Mouse (Mus musculus) heart, embryonic 12.5 days (tissue): Measurements from ENCODE around the gene Ddx59. TPM values are rescaled to one million over a fixed set of nuclear protein-coding genes. Genes with fewer than 3 reads are reported as not detected.
A peak's percentile ranks its signal among the peaks of the same experiment; 100 is the strongest.

Experiments used
- ATAC-seq: fragments of 200-750 bp; cut with Nextera tagmentation; 2 replicates; pipeline ENCODE4 v1.8.0; 2017; ENCODE audit warnings: moderate TSS enrichment, moderate library complexity; ENCODE audit not compliant: insufficient number of reproducible peaks, low FRiP score
- H3K27ac ChIP-seq: fragments of 300-500 bp; sonication (generic); 2 replicates; pipeline ENCODE4 v1.5.1; 2016; ENCODE audit warnings: mild to moderate bottlenecking, moderate library complexity; ENCODE audit not compliant: poor library complexity, severe bottlenecking
- H3K27me3 ChIP-seq: fragments of 300-500 bp; sonication (generic); replicated peaks from 2 replicates; pipeline ENCODE4 v1.6.1; 2016; ENCODE audit warnings: mild to moderate bottlenecking, moderate library complexity
- H3K36me3 ChIP-seq: fragments of 300-500 bp; sonication (generic); 2 replicates; pipeline ENCODE4 v1.6.1; 2016; ENCODE audit warnings: mild to moderate bottlenecking, moderate library complexity
- H3K4me1 ChIP-seq: fragments of 300-500 bp; sonication (generic); replicated peaks from 2 replicates; pipeline ENCODE4 v1.6.1; 2016; ENCODE audit warnings: mild to moderate bottlenecking
- H3K4me2 ChIP-seq: fragments of 300-500 bp; sonication (generic); 2 replicates; pipeline ENCODE4 v1.6.1; 2016; ENCODE audit warnings: mild to moderate bottlenecking, moderate library complexity
- H3K4me3 ChIP-seq: fragments of 300-500 bp; sonication (generic); 2 replicates; pipeline ENCODE4 v1.5.1; 2016; ENCODE audit warnings: mild to moderate bottlenecking
- H3K9ac ChIP-seq: fragments of 300-500 bp; sonication (generic); 2 replicates; pipeline ENCODE4 v1.6.1; 2016; ENCODE audit warnings: mild to moderate bottlenecking, moderate library complexity
- H3K9me3 ChIP-seq: fragments of 300-500 bp; sonication (generic); replicated peaks from 2 replicates; pipeline ENCODE4 v1.6.1; 2016; ENCODE audit warnings: mild to moderate bottlenecking, moderate library complexity
- WGBS: fragments of 180-500 bp; shearing (Covaris S2); methylation state at CpG from one replicate; pipeline ENCODE4 v1.1.7; 2016; 5-methylcytosine and 5-hydroxymethylcytosine counted together
- polyA plus RNA-seq: library from polyadenylated mRNA; unstranded; fragments of >200 nt; fragmentation: Nextera tagmentation; extraction: Ambion mirVana; gene quantifications from 2 replicates; pipeline ENCODE4 v1.2.1, GENCODE M21; 2016

The Ddx59 gene
- polyA plus RNA-seq, 1 experiment from 2014 or later: 12.5 TPM

DNA sequence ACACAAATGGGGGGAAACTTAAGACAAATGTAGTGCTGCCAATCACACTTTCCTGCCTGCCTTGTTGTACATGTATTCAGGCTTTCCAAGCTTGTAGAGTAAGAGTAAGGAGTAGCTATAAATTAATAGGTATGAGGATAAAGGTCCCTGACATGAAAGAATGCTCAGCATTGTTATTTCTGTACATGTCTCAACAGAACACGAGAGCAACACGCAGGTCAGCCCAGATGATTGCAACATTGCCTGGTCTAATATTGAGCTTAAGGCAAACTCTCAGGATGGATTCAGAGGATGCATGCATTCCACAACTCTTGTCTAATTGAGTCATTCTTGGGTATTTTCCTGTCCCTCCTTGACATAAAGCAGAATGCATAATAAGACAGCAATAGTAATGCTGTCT, 5.4 kb upstream of the Ddx59 start:
- Histone ChIP-seq H3K9me3 (0 out of 2 replicates have a peak, but pooled peaks cover 7% of the 10 kb centered on the region), H3K4me3 (no peak overlapping the region), H3K27ac (no peak overlapping the region), H3K4me1 (no peaks in the 10 kb centered on the region), H3K27me3 (no peaks in the 10 kb centered on the region; the same call in 1 of the 2 replicates), H3K4me2 (no peak overlapping the region), H3K36me3 (no peaks in the 10 kb centered on the region), H3K9ac (no peak overlapping the region)
- ATAC-seq: no peak
- WGBS: 82% methylated on average over 2 of the region's 2 CpGs

DNA sequence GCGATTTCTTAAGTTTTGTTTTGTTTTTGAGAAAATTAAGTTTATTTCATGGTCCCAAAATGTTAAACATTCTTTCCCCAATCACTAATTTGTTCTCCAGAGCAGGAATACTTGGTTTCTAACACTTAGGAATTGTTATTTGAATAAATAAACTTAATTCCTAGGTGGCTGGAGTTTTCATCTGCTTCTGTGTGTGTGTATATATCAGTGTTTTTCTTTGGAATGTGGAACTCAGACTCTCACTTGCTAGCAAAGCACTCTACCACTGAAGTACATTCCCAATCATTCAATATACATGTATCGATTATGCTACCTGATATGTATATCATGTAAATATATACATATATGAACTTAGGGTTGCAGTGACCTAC, 670 bp downstream of the Ddx59 start:
- Histone ChIP-seq H3K27ac (no peak overlapping the region), H3K4me3 (peak overlapping the region; percentile 61), H3K27me3 (no peaks in the 10 kb centered on the region), H3K36me3 (peaks cover 22% of the 10 kb centered on the region; the same call in 1 of the 2 replicates), H3K4me2 (peak overlapping the region; percentile 66), H3K9ac (no peak overlapping the region), H3K9me3 (no peaks in the 10 kb centered on the region), H3K4me1 (peaks cover 8% of the 10 kb centered on the region; the same call in 1 of the 2 replicates)
- ATAC-seq: no peak
- WGBS: 47% methylated on average over 2 of the region's 2 CpGs

DNA sequence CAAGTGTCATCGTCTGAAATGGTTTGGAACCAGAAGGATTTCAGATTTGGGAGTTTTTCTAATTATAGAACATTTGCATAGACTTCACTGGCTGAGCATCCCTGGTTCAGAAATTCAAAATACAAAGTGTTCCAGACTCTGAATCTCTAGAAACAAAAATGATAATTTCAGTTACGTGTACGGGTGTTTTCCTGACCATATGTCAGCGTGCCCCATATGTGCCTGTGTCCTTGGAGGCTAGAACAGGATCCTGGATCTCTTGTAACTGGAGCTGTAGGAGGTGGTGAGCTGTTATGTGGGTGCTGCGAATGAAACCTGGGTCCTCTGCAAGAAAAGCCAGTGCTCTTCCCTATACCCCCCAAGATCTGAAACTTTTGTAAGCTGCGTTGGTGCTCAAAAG, 3.3 kb downstream of the Ddx59 start:
- Histone ChIP-seq H3K27me3 (no peaks in the 10 kb centered on the region), H3K9me3 (no peaks in the 10 kb centered on the region; the same call in 1 of the 2 replicates), H3K4me2 (no peak overlapping the region), H3K4me3 (no peak overlapping the region), H3K4me1 (peaks cover 8% of the 10 kb centered on the region; the same call in 1 of the 2 replicates), H3K9ac (no peak overlapping the region), H3K36me3 (peaks cover 32% of the 10 kb centered on the region), H3K27ac (no peak overlapping the region)
- WGBS: 88% methylated on average over 6 of the region's 6 CpGs
- ATAC-seq: no peak

DNA sequence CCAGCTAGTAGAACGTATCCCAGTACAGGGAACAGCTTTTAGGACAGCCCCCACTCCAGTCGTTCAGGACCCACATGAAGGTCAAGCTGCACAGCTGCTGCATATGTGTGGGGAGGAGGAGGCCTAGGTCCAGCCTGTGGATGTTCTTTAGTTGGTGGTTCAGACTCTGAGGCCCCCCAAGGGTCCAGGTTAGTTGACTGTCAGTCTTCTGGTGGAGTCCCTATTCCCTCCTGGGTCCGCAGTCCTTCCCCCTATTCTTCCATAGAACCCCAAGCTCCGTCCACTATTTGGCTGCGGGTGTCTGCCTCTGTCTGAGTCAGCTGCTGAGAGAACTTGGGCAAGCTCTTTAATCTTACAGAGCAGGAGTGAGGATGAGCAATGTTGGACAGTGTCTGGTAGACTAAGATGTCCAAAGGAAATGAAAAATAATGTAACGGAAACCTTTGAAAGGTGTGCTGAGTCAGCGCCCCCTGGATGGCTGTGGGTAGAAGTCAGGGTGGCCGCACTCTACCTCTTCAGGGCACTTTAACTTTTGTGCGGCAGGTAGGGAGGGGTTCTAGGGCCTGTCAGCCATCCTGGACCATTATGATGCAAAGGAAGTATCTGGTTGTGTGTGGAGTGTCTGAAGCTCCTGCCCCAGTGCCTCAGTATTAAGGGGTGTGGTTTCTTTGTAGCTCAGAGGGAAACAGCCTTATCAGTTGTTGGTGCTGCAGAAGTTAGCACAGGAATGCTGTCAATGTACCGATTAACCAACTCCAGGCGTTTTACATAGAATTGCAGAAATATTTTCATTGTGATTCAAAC, 12.3 kb downstream of the Ddx59 start:
- peaks cover 9% of the 10 kb centered on the region for H3K4me1 ChIP-seq
- 62% methylated on average over 11 of the region's 11 CpGs for WGBS
- H3K27me3 ChIP-seq: no peaks in the 10 kb centered on the region
- peak; percentile 80 for ATAC-seq
- H3K9me3 ChIP-seq: no peaks in the 10 kb centered on the region
- H3K4me3 ChIP-seq: no peak overlapping the region
- no peak overlapping the region for H3K9ac ChIP-seq
- H3K36me3 ChIP-seq: peaks cover 10% of the 10 kb centered on the region; the same call in 1 of the 2 replicates
- no peak overlapping the region for H3K4me2 ChIP-seq
- H3K27ac ChIP-seq: no peak overlapping the region

DNA sequence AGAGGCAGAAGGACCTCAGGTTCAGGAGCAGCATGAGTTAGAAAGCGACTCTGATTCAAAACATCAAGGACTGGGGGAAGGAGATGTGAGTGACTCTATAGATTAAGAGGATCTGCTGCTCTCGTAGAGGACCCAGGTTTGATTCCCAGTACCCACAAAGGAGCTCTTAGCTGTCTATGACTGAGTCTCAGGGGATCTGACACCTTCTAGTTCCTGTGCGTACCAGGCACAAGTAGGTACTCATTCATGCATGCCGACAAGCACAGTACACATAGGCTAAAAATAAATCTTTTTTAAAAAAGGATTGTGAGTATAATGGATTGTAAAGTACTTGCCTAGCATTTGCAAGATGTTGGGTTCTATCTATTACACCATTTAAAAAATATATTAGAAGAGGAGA, 13.9 kb downstream of the Ddx59 start:
- no peak overlapping the region for H3K27ac ChIP-seq
- no peaks in the 10 kb centered on the region for H3K9me3 ChIP-seq
- H3K4me3 ChIP-seq: no peak overlapping the region
- H3K27me3 ChIP-seq: no peaks in the 10 kb centered on the region
- ATAC-seq: no peak
- H3K9ac ChIP-seq: no peak overlapping the region
- 74% methylated on average over 4 of the region's 4 CpGs for WGBS
- H3K36me3 ChIP-seq: peaks cover 12% of the 10 kb centered on the region
- peaks cover 9% of the 10 kb centered on the region for H3K4me1 ChIP-seq
- H3K4me2 ChIP-seq: no peak overlapping the region

DNA sequence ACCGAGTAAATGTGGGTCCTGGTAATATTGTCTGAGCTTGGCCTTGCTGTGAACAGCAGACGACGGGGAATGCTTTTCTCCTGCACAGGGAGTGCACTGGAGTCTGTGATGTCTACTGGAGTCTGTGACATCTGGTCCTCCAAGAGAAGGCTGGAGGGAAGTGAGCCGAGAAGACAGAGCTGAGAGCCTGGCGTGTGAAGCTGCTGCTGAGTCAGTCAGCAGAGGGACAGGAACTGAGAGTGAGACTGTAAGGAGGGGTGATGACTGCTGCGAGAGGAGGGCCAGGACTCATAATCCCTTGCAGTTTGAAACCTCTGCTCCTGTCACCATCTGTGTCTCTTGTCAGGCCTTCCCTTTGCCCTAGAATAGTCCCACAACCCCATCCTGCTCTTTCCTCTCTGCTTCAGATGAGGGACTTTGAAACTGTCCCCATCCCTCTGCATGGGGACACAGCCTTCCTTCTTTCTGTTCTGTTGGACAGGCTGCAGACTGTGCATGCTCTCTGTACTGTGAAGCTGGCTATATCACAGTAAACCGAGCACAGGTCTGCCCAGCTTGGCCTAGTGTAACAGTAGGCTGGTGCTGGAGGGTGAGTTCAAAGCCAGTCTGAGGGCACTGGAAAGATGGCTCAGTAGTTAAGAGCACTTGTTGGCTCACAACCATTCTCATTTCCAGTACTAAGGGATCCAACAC, 15.2 kb downstream of the Ddx59 start:
- peaks cover 9% of the 10 kb centered on the region for H3K4me1 ChIP-seq
- no peaks in the 10 kb centered on the region for H3K27me3 ChIP-seq
- no peak overlapping the region for H3K4me3 ChIP-seq
- H3K36me3 ChIP-seq: peaks cover 14% of the 10 kb centered on the region
- 58% methylated on average over 7 of the region's 7 CpGs for WGBS
- no peak overlapping the region for H3K9ac ChIP-seq
- H3K27ac ChIP-seq: no peak overlapping the region
- no peak for ATAC-seq
- no peaks in the 10 kb centered on the region for H3K9me3 ChIP-seq
- no peak overlapping the region for H3K4me2 ChIP-seq

DNA sequence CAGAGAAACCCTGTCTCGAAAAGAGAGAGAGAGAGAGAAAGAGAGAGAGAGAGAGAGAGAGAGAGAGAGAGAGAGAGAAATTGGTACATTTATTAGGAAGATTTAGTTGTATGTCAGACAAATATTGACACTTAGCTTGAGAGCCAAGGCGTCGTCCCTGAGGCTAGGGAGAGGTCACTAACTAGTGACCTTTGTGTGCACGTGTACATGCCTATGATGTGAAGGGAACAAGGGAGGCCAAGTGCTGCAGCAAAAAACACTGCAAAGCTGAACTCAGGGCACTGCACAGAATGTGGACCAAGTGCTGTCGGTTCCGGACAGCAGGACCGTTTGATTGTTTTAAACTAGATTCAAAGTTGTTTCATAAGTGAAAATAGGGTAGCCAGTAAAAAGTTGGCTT, 25.7 kb downstream of the Ddx59 start:
- WGBS: 84% methylated on average over 7 of the region's 7 CpGs
- H3K4me1 ChIP-seq: 0 out of 2 replicates have a peak, but pooled peaks cover 5% of the 10 kb centered on the region
- H3K27me3 ChIP-seq: no peaks in the 10 kb centered on the region
- H3K36me3 ChIP-seq: peaks cover 19% of the 10 kb centered on the region
- no peak overlapping the region for H3K4me3 ChIP-seq
- H3K9me3 ChIP-seq: no peaks in the 10 kb centered on the region
- ATAC-seq: no peak
- no peak overlapping the region for H3K4me2 ChIP-seq
- no peak overlapping the region for H3K9ac ChIP-seq
- H3K27ac ChIP-seq: no peak overlapping the region

DNA sequence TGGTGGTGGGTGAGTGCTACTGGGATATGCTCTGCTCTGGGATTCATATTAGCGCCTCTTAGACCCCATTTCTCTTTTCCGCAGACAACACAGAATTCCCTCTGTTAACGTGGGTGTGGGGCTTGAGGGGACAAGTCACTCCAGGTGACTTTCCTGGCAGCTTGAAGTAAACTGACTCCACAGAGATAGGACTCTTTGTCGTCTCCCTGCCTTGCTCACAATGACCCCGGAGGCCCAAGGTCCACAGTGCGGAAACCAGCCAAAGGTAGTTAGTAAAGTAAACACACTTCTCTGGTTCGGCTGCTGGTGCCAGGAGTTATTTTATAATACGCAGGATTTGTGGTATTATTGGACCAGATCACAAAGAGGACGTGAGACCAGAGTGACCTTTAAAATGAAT, 27.7 kb downstream of the Ddx59 start:
- H3K9ac ChIP-seq: no peak overlapping the region
- no peaks in the 10 kb centered on the region for H3K9me3 ChIP-seq
- H3K4me3 ChIP-seq: no peak overlapping the region
- 66% methylated on average over 9 of the region's 9 CpGs for whole genome bisulfite sequencing
- no peaks in the 10 kb centered on the region for H3K27me3 ChIP-seq
- no peak overlapping the region for H3K4me2 ChIP-seq
- H3K4me1 ChIP-seq: 0 out of 2 replicates have a peak, but pooled peaks cover 5% of the 10 kb centered on the region
- peaks cover 10% of the 10 kb centered on the region for H3K36me3 ChIP-seq
- ATAC-seq: no peak
- H3K27ac ChIP-seq: no peak overlapping the region

DNA sequence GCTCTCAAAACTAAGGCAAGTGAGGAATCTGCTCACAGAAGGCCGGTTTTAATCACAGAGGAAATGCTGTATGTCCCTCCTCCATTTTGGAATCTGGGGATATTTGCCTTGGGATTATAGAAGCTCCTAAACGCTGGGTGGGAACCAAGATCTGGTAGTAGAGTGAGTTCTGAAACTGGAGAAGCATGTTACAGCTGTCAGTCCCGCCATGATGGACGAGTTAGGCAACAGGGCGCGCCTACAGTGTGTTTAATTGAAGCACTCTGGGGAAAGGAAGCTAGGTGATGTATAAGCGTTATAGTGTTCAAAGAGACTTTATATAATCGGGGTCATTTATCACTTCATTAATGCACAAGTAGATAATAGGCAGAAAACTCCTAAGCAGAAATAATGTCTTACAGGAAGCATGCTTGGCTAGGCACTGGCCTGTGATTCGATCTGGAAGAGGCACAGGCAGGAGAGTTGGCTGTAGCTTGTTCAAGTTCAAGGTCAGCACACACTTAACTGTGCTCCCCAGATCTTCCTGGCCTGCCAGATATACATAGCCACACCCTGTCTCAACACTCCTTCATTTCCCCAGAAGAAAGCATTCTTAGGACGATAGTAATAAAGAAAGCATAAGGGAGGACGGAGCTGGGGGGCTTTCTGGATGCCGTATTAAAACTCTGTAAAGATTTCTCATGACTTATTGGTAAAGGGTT, 29.6 kb downstream of the Ddx59 start:
- Histone ChIP-seq H3K4me1 (0 out of 2 replicates have a peak, but pooled peaks cover 5% of the 10 kb centered on the region), H3K9ac (no peak overlapping the region), H3K4me2 (no peak overlapping the region), H3K36me3 (peaks cover 8% of the 10 kb centered on the region), H3K9me3 (no peaks in the 10 kb centered on the region), H3K27me3 (no peaks in the 10 kb centered on the region), H3K27ac (no peak overlapping the region), H3K4me3 (no peak overlapping the region)
- ATAC-seq: no peak
- WGBS: 81% methylated on average over 12 of the region's 12 CpGs

DNA sequence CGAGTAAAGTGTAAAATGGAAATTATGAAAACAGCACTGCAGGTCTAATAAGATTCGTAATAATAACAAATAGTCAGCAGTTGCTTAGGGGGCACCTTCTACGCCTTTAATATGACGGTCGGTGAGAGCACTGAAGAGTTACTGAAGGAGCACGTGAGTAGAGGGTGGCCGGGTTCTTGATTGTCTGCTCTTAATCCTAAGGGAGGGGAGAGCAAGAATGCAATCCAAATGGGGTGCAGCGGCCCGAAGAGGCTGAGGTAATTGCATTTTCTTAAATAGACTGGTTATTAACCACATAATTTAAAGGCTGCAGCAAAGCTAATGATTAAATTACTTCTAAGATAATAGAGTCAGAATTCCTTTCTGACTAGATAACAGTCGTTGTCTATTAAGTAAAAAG, 31.9 kb downstream of the Ddx59 start:
- Histone ChIP-seq H3K4me2 (no peak overlapping the region), H3K4me1 (0 out of 2 replicates have a peak, but pooled peaks cover 5% of the 10 kb centered on the region), H3K27ac (no peak overlapping the region), H3K36me3 (no peaks in the 10 kb centered on the region), H3K27me3 (no peaks in the 10 kb centered on the region), H3K9ac (no peak overlapping the region), H3K4me3 (no peak overlapping the region), H3K9me3 (no peaks in the 10 kb centered on the region)
- whole genome bisulfite sequencing: 84% methylated on average over 10 of the region's 10 CpGs
- ATAC-seq: no peak

DNA sequence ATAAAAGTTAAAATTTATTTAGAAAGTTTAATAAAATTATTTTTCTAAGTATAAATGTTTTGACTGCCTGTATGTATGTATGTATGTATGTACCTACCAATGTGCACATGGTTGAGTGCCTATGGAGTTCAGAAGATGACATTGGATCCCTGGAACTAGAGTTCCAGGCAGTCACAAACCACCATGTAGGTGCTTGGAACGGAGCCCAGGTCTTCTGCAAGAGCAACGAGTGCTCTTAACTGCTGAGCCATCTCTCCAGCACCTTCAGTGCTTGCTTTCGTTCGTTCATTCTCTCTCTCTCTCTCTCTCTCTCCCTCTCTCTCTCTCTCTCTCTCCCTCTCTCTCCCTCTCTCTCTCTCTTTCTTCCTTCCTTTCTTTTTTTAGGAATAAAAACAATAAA, 32.3 kb downstream of the Ddx59 start:
- Histone ChIP-seq H3K9ac (no peak overlapping the region), H3K4me3 (no peak overlapping the region), H3K27ac (no peak overlapping the region), H3K9me3 (no peaks in the 10 kb centered on the region), H3K27me3 (no peaks in the 10 kb centered on the region), H3K4me2 (no peak overlapping the region), H3K4me1 (0 out of 2 replicates have a peak, but pooled peaks cover 5% of the 10 kb centered on the region), H3K36me3 (no peaks in the 10 kb centered on the region)
- no peak for ATAC-seq
- WGBS: 65% methylated on average over 4 of the region's 4 CpGs
